Mouse (Mus musculus): ENCODE measurements around the gene Nup205.

Nup205 gene

GRCm38 (mm10) chr6:35288920-35289319 is 111.7 kb downstream of the Nup205 start:
- DNase-seq, result no peak

- no peak for DNase-seq
Measured at GRCm38 (mm10) chr6:35289676-35290075, 112.5 kb downstream of the Nup205 start.

DNA sequence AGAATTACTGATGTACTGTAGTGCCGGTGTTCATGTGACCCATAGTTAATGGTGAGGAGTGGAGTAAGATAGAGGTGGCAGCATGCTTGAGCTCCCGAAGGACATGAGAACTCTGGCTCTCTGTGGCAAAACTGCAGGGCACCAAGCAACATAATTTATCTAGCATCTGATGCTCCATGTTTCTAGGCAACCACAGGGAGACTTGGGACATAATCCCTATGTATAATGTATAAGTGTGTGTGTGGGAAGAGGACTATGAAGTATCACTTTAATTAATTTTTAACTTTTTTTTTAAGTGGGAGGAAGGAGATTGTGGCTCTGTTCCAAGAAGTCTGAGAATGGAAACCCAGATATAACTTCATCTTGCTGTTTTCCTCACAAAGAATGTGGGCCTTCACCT is 117.7 kb downstream of the Nup205 start:
- no peak for DNase-seq

GRCm38 (mm10) chr6:35297001-35297400 is 119.8 kb downstream of the Nup205 start:
- DNase-seq, result peak; percentile 10 to 13

Data from cerebellum, postnatal 14 days (tissue).